Mouse (Mus musculus): ENCODE measurements around the gene Gm4869. TPM values are rescaled to one million over a fixed set of nuclear protein-coding genes. Genes with fewer than 3 reads are reported as not detected.

The Gm4869 gene
- polyA plus RNA-seq, 1 experiment from 2014 or later = not detected

GRCm38 (mm10) chr5:140509204-140509603 is 63.8 kb downstream of the Gm4869 start:
- Histone ChIP-seq H3K4me2 (replicated peaks; ENCODE audit: low read depth, low read length) (no peak overlapping the region), H3K9me3 (ENCODE audit: control insufficient read depth, low read length) (no peaks in the 10 kb centered on the region), H3K4me1 (ENCODE audit: control insufficient read depth, insufficient read depth, low read length) (peaks cover 47% of the 10 kb centered on the region), H3K27ac (ENCODE audit: low read depth, low read length) (0 out of 2 replicates have a peak overlapping the region, but pooled peaks have one; percentile 42), H3K4me3 (ENCODE audit: low read length) (no peak overlapping the region), H3K36me3 (ENCODE audit: control insufficient read depth, insufficient read depth, low read length) (no peaks in the 10 kb centered on the region), H3K27me3 (ENCODE audit: control insufficient read depth, insufficient read depth, low read length) (no peaks in the 10 kb centered on the region), H3K9ac (ENCODE audit: low read depth, low read length) (no peak overlapping the region)
- no peak for ATAC-seq (ENCODE audit: low FRiP score, low TSS enrichment)
- 47% methylated on average over 9 of the region's 9 CpGs for WGBS

GRCm38 (mm10) chr5:140510012-140511000 is 64.9 kb downstream of the Gm4869 start:
- WGBS = 44% methylated on average over 27 of the region's 27 CpGs
- Histone ChIP-seq H3K4me3 (ENCODE audit: low read length) (no peak overlapping the region), H3K9me3 (ENCODE audit: control insufficient read depth, low read length) (no peaks in the 10 kb centered on the region), H3K9ac (ENCODE audit: low read depth, low read length) (no peak overlapping the region), H3K4me2 (replicated peaks; ENCODE audit: low read depth, low read length) (no peak overlapping the region), H3K4me1 (ENCODE audit: control insufficient read depth, insufficient read depth, low read length) (peaks cover 42% of the 10 kb centered on the region), H3K27ac (ENCODE audit: low read depth, low read length) (0 out of 2 replicates have a peak overlapping the region, but pooled peaks have one; percentile 30), H3K27me3 (ENCODE audit: control insufficient read depth, insufficient read depth, low read length) (no peaks in the 10 kb centered on the region), H3K36me3 (ENCODE audit: control insufficient read depth, insufficient read depth, low read length) (no peaks in the 10 kb centered on the region)
- ATAC-seq (ENCODE audit: low FRiP score, low TSS enrichment) = no peak

GRCm38 (mm10) chr5:140513921-140514320 is 68.5 kb downstream of the Gm4869 start:
- H3K27ac ChIP-seq (ENCODE audit: low read depth, low read length) = no peak overlapping the region
- H3K9me3 ChIP-seq (ENCODE audit: control insufficient read depth, low read length) = no peaks in the 10 kb centered on the region
- WGBS = 64% methylated on average over 8 of the region's 8 CpGs
- no peaks in the 10 kb centered on the region for H3K36me3 ChIP-seq (ENCODE audit: control insufficient read depth, insufficient read depth, low read length)
- H3K27me3 ChIP-seq (ENCODE audit: control insufficient read depth, insufficient read depth, low read length) = no peaks in the 10 kb centered on the region
- H3K4me1 ChIP-seq (ENCODE audit: control insufficient read depth, insufficient read depth, low read length) = peaks cover 28% of the 10 kb centered on the region
- H3K4me2 ChIP-seq (replicated peaks; ENCODE audit: low read depth, low read length) = no peak overlapping the region
- no peak overlapping the region for H3K4me3 ChIP-seq (ENCODE audit: low read length)
- H3K9ac ChIP-seq (ENCODE audit: low read depth, low read length) = no peak overlapping the region
- ATAC-seq (ENCODE audit: low FRiP score, low TSS enrichment) = no peak

DNA sequence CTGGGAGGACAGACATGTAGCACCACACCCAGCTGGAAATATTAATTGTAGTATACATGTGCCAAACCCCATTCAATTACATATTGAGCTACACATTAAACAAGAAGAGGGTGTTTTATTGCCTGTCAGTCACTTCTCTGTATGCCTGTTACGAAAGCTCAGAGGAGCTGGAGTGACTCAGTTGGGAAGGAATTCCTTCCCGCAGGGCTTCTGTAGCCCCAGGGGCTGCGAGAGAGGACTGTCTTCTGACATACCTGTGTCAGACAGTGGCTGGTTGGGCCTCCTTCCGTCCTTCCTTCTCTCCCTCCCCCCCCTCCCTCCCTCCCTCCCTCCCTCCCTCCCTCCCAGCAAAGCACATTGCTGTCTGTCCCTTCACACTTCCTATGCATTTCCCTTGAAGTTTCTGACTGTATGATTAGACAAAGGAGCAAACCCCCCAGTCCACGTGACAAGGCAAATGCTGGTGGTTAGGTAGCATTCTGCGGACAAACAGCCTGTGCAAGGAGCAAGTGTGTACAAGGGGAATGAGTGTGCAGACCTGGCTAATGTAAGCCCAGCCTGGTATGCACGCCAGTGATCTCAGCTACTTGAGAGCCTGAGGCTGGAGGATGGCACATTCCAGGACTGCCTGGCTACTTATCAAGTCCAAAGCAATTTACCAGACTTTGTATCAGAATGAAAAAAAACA is 69.5 kb downstream of the Gm4869 start:
- peaks cover 18% of the 10 kb centered on the region for H3K4me1 ChIP-seq (ENCODE audit: control insufficient read depth, insufficient read depth, low read length)
- no peak overlapping the region for H3K27ac ChIP-seq (ENCODE audit: low read depth, low read length)
- no peak overlapping the region for H3K9ac ChIP-seq (ENCODE audit: low read depth, low read length)
- H3K9me3 ChIP-seq (ENCODE audit: control insufficient read depth, low read length) = no peaks in the 10 kb centered on the region
- H3K27me3 ChIP-seq (ENCODE audit: control insufficient read depth, insufficient read depth, low read length) = no peaks in the 10 kb centered on the region
- WGBS = 52% methylated on average over 7 of the region's 7 CpGs
- H3K4me3 ChIP-seq (ENCODE audit: low read length) = no peak overlapping the region
- H3K36me3 ChIP-seq (ENCODE audit: control insufficient read depth, insufficient read depth, low read length) = no peaks in the 10 kb centered on the region
- no peak overlapping the region for H3K4me2 ChIP-seq (replicated peaks; ENCODE audit: low read depth, low read length)
- ATAC-seq (ENCODE audit: low FRiP score, low TSS enrichment) = no peak

DNA sequence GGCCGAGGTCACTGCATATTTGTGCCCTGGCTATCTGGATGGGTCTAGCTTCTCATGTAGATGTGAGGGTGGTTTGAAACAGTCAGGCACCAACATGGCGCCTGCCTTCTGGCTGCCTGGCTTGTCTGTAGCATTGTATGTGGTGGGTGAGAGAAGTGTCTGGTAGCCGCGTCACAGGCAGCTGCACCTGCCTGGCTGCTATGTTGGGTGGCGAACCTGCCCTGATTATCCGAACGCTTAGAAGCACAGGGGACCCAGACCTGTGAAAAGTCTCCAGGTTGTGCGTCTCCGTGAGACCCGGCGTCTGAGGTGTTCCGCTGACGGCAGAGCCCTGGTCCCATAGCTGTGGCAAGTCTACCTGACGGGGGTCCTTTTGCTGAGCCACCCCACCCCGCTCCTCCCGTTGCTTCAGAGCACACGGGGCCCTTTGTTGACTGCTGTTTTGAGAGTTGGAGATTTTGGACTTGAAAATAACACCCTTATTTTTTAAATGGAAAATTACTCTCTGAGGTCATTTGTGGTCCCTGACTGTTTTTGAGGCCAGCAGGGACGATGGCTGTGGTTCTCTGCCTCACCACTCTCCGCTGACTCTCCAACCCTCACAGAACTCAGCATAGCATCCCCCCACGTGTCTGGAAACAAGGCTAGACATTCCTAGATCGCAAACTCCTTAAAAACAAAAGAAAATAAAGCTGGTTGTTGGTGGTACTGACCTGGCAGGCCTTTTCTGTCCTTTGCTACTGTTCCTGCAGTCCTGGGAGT is 71.9 kb downstream of the Gm4869 start:
- Histone ChIP-seq H3K4me3 (ENCODE audit: low read length) (no peak overlapping the region), H3K9ac (ENCODE audit: low read depth, low read length) (no peak overlapping the region; the same call in 1 of the 2 replicates), H3K36me3 (ENCODE audit: control insufficient read depth, insufficient read depth, low read length) (no peaks in the 10 kb centered on the region), H3K4me2 (replicated peaks; ENCODE audit: low read depth, low read length) (no peak overlapping the region), H3K9me3 (ENCODE audit: control insufficient read depth, low read length) (no peaks in the 10 kb centered on the region), H3K27me3 (ENCODE audit: control insufficient read depth, insufficient read depth, low read length) (no peaks in the 10 kb centered on the region), H3K27ac (ENCODE audit: low read depth, low read length) (0 out of 2 replicates have a peak overlapping the region, but pooled peaks have one; percentile 42), H3K4me1 (ENCODE audit: control insufficient read depth, insufficient read depth, low read length) (peaks cover 13% of the 10 kb centered on the region)
- ATAC-seq (ENCODE audit: low FRiP score, low TSS enrichment) = no peak; the same call in 1 of the 2 replicates
- 74% methylated on average over 21 of the region's 21 CpGs for WGBS

DNA sequence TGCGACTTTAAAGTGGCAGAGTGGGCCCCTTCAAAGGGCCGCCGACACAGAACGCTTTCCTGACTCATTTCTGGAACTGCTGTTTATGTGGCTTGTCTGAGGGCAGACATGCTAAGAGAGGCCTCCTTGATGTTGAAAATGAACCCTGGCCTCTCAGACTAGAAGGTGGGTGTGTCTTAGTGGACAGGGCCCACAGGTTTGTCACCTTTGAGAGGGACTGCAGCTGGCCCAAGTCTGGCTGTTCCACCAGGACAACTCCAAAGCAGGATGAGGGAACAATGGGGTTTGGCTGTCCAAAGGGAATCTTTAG is 72.4 kb downstream of the Gm4869 start:
- Histone ChIP-seq H3K4me3 (ENCODE audit: low read length) (no peak overlapping the region), H3K9ac (ENCODE audit: low read depth, low read length) (no peak overlapping the region), H3K36me3 (ENCODE audit: control insufficient read depth, insufficient read depth, low read length) (no peaks in the 10 kb centered on the region), H3K27ac (ENCODE audit: low read depth, low read length) (0 out of 2 replicates have a peak overlapping the region, but pooled peaks have one; percentile 3), H3K27me3 (ENCODE audit: control insufficient read depth, insufficient read depth, low read length) (no peaks in the 10 kb centered on the region), H3K9me3 (ENCODE audit: control insufficient read depth, low read length) (no peaks in the 10 kb centered on the region), H3K4me2 (replicated peaks; ENCODE audit: low read depth, low read length) (no peak overlapping the region), H3K4me1 (ENCODE audit: control insufficient read depth, insufficient read depth, low read length) (peaks cover 13% of the 10 kb centered on the region)
- 58% methylated on average over 4 of the region's 4 CpGs for WGBS
- ATAC-seq (ENCODE audit: low FRiP score, low TSS enrichment) = no peak; the same call in 1 of the 2 replicates

- no peak overlapping the region for H3K4me3 ChIP-seq (ENCODE audit: low read length)
- H3K36me3 ChIP-seq (ENCODE audit: control insufficient read depth, insufficient read depth, low read length) = peaks cover 27% of the 10 kb centered on the region
- no peaks in the 10 kb centered on the region for H3K27me3 ChIP-seq (ENCODE audit: control insufficient read depth, insufficient read depth, low read length)
- H3K27ac ChIP-seq (ENCODE audit: low read depth, low read length) = no peak overlapping the region
- H3K4me2 ChIP-seq (replicated peaks; ENCODE audit: low read depth, low read length) = no peak overlapping the region
- H3K9ac ChIP-seq (ENCODE audit: low read depth, low read length) = no peak overlapping the region
- 88% methylated on average over 1 of the region's 1 CpGs for WGBS
- peaks cover 8% of the 10 kb centered on the region for H3K4me1 ChIP-seq (ENCODE audit: control insufficient read depth, insufficient read depth, low read length)
- no peaks in the 10 kb centered on the region for H3K9me3 ChIP-seq (ENCODE audit: control insufficient read depth, low read length)
- ATAC-seq (ENCODE audit: low FRiP score, low TSS enrichment) = no peak
Observed at GRCm38 (mm10) chr5:140521196-140521595, 75.8 kb downstream of the Gm4869 start.

DNA sequence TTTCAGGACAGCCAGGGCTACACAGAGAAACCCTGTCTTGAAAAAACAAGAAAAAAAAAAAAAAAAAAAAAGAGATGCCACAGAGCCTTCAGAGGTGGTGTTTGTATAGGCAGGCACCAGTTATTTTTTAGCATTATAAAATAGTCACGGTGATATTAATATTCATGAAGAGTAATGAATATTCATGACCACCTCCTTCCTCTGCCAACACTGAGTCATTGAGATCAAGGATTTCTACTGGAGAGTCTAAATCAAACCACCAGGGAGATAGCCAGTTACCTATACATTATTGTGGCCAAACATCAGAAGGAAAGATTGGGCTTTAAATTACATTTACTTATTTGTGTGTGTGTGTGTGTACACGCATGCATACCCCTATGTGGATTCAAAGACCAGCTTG is 81.3 kb downstream of the Gm4869 start:
- no peak overlapping the region for H3K9ac ChIP-seq (ENCODE audit: low read depth, low read length)
- no peaks in the 10 kb centered on the region for H3K4me1 ChIP-seq (ENCODE audit: control insufficient read depth, insufficient read depth, low read length)
- no peak overlapping the region for H3K27ac ChIP-seq (ENCODE audit: low read depth, low read length)
- no peak for ATAC-seq (ENCODE audit: low FRiP score, low TSS enrichment)
- no peak overlapping the region for H3K4me2 ChIP-seq (replicated peaks; ENCODE audit: low read depth, low read length)
- no peaks in the 10 kb centered on the region for H3K27me3 ChIP-seq (ENCODE audit: control insufficient read depth, insufficient read depth, low read length)
- WGBS = 91% methylated on average over 2 of the region's 2 CpGs
- no peak overlapping the region for H3K4me3 ChIP-seq (ENCODE audit: low read length)
- no peaks in the 10 kb centered on the region for H3K9me3 ChIP-seq (ENCODE audit: control insufficient read depth, low read length)
- H3K36me3 ChIP-seq (ENCODE audit: control insufficient read depth, insufficient read depth, low read length) = peaks cover 32% of the 10 kb centered on the region
